Mouse (Mus musculus) lung, adult 2 months (tissue): ENCODE data around the gene Rpp21. TPM values are rescaled to one million over a fixed set of nuclear protein-coding genes. Genes with fewer than 3 reads are reported as not detected.
A peak's percentile ranks its signal among the peaks of the same experiment; 100 is the strongest.

ENCODE experiments used
- DNase-seq: peaks from one replicate; pipeline ENCODE4 v3.0.0; 2022
- H3K4me1 ChIP-seq: fragments of 200-500 bp; 2 replicates; pipeline ENCODE4 v1.6.1; 2011; ENCODE audit warnings: low read length; ENCODE audit not compliant: control insufficient read depth, insufficient read depth
- H3K4me3 ChIP-seq: fragments of 200-500 bp; replicated peaks from 2 replicates; pipeline ENCODE3; 2011; ENCODE audit warnings: low read depth, mild to moderate bottlenecking, control low read depth, low read length; ENCODE audit errors: extremely low read depth
- CTCF ChIP-seq: fragments of 200-500 bp; IDR thresholded peaks from 2 replicates; pipeline ENCODE4 v1.5.1; 2011; ENCODE audit warnings: mild to moderate bottlenecking, low read length, control low read depth; ENCODE audit not compliant: insufficient read depth
- POLR2A ChIP-seq: fragments of 200-500 bp; IDR thresholded peaks from 2 replicates; pipeline ENCODE4 v1.6.1; 2011; ENCODE audit warnings: low read depth, mild to moderate bottlenecking, control low read depth, low read length, borderline replicate concordance; ENCODE audit errors: extremely low read depth
- WGBS: fragments of 180-500 bp; shearing (Covaris S2); methylation state at CpG from one replicate; pipeline ENCODE4 v1.1.7; 2018; 5-methylcytosine and 5-hydroxymethylcytosine counted together
- polyA plus RNA-seq: library from polyadenylated mRNA; depleted of rRNA; stranded (reverse); fragments of >200 nt; gene quantifications from 2 replicates; pipeline ENCODE4 v1.2.3, GENCODE M21; 2012; rRNA removed

Rpp21 gene
- 67.6 and 80.1 TPM in 2 replicates for polyA plus RNA-seq

GRCm38 (mm10) chr17:36257969-36258368 is at the start of gene Rpp21:
TSS of gene Rpp21 (minus strand) at chr17:36258069.
- Histone ChIP-seq H3K4me1 (no peaks in the 10 kb centered on the region; the same call in 1 of the 2 replicates), H3K4me3 (peak within 1 kb of the TSS; percentile 85)
- no peak for TF ChIP-seq CTCF
- TF ChIP-seq POLR2A, result no peak
- DNase-seq, result no peak
- WGBS, result 41% methylated on average over 6 of the region's 6 CpGs

- no peak within 1 kb of the TSS for H3K4me3 ChIP-seq
- TF ChIP-seq POLR2A (no peak), CTCF (no peak)
- 85% methylated on average over 2 of the region's 2 CpGs for WGBS
- no peak for DNase-seq
- H3K4me1 ChIP-seq, result no peaks in the 10 kb centered on the region; the same call in 1 of the 2 replicates
Measured at GRCm38 (mm10) chr17:36286390-36286789, 28.5 kb upstream of the Rpp21 start, which contains the start of gene H2-M10.2. TSS of gene H2-M10.2 (minus strand) at chr17:36286490.

- no peak overlapping the region for H3K4me3 ChIP-seq
- WGBS, result 89% methylated on average over 4 of the region's 4 CpGs
- H3K4me1 ChIP-seq, result no peaks in the 10 kb centered on the region; the same call in 1 of the 2 replicates
- DNase-seq, result no peak
- TF ChIP-seq CTCF, result no peak
- TF ChIP-seq POLR2A, result no peak
Measured at GRCm38 (mm10) chr17:36281521-36282245, 23.8 kb upstream of the Rpp21 start.

GRCm38 (mm10) chr17:36274776-36275175 is 16.9 kb upstream of the Rpp21 start:
- DNase-seq, result no peak
- no peak for TF ChIP-seq POLR2A
- TF ChIP-seq CTCF, result no peak
- Histone ChIP-seq H3K4me3 (no peak overlapping the region), H3K4me1 (peaks cover 23% of the 10 kb centered on the region)
- WGBS, result 64% methylated on average over 4 of the region's 4 CpGs

GRCm38 (mm10) chr17:36273796-36274195 is 15.9 kb upstream of the Rpp21 start:
- WGBS, result 55% methylated on average over 4 of the region's 4 CpGs
- TF ChIP-seq CTCF, result no peak
- no peak for TF ChIP-seq POLR2A
- no peak for DNase-seq
- H3K4me1 ChIP-seq, result peaks cover 23% of the 10 kb centered on the region
- H3K4me3 ChIP-seq, result no peak overlapping the region

- no peak for DNase-seq
- peaks cover 23% of the 10 kb centered on the region for H3K4me1 ChIP-seq
- H3K4me3 ChIP-seq, result no peak overlapping the region
- no peak for TF ChIP-seq CTCF
- TF ChIP-seq POLR2A, result no peak
- WGBS, result 77% methylated on average over 9 of the region's 9 CpGs
Measured at GRCm38 (mm10) chr17:36272643-36273366, 14.9 kb upstream of the Rpp21 start.

- H3K4me3 ChIP-seq, result peak within 1 kb of the TSS; percentile 97
- WGBS, result 1% methylated on average over 43 of the region's 43 CpGs
- TF ChIP-seq CTCF (no peak), POLR2A (peak; percentile 25; the same call in 1 of the 2 replicates)
- DNase-seq, result peak; percentile 95
- H3K4me1 ChIP-seq, result peaks cover 23% of the 10 kb centered on the region
Measured at GRCm38 (mm10) chr17:36271586-36272256, 13.9 kb upstream of the Rpp21 start, which contains the start of gene Trim39. TSS of gene Trim39 (minus strand) at chr17:36272247.

- peak; percentile 97 for DNase-seq
- no peak for TF ChIP-seq CTCF
- peak; percentile 68; the same call in 1 of the 2 replicates for TF ChIP-seq POLR2A
- H3K4me1 ChIP-seq, result peaks cover 23% of the 10 kb centered on the region
Measured at GRCm38 (mm10) chr17:36270956-36271585, 13.2 kb upstream of the Rpp21 start.

GRCm38 (mm10) chr17:36265834-36266233 is 8.0 kb upstream of the Rpp21 start:
- no peak for TF ChIP-seq CTCF
- DNase-seq, result no peak
- WGBS, result 69% methylated on average over 5 of the region's 5 CpGs
- peaks cover 4% of the 10 kb centered on the region for H3K4me1 ChIP-seq
- no peak overlapping the region for H3K4me3 ChIP-seq

More at GRCm38 (mm10) chr17:36270956-36271585, 13.2 kb upstream of the Rpp21 start:
- WGBS, result under 1% methylated on average over 72 of the region's 84 CpGs
- H3K4me3 ChIP-seq, result peak overlapping the region; percentile 97
